Mouse (Mus musculus): ENCODE measurements at regions not wholly inside any gene's neighbourhood (a gene's known extent, or its start where the extent isn't known, plus 50 kb on each side); places are given as distances from the start of the nearest gene placed in this dataset.

DNA sequence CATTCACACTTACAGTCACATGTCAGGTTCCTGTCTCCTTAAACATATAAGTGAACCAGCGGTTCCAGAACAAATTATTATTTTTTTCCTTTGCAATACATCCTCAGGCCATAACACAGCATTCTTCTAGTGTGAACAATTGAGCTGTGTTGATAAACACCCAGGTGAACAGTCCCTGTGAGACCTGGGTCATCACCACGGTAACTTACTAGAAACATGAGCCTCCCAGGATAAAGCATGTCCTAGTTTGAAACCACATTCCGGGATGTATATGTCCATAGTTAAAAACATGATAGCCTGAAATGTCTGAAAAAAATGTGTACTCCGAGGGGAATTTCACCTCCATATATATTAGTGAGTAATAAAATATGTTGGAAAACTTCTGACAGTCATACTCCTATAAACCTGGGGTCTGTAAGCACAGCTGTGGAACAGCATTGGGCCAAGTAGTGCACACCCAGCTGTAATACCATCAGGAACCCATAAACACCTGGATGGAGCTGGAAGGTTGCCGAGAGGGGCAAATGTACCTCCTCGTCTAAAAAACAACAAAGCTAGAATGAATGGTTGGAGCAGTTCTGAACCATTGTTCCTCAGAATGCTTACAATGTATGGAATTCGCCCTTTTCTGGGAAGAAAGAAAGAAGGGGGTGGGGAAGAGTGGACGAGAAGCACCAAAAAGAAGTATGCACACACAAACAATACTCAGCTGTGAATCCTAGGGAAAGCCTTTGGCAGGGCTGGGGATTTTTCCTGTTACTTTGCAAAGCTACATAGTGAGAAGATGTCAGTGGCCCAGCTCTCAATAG, 232.9 kb downstream of the Irs2 start:
- ATAC-seq (ENCODE audit: low FRiP score) = no peak
- WGBS = 61% methylated on average over 8 of the region's 8 CpGs
- H3K4me1 ChIP-seq (replicated peaks) = no peaks in the 10 kb centered on the region
- no peaks in the 10 kb centered on the region for H3K27me3 ChIP-seq
- no peak overlapping the region for H3K27ac ChIP-seq
- no peak overlapping the region for H3K4me2 ChIP-seq
- peaks cover 3% of the 10 kb centered on the region for H3K9me3 ChIP-seq
- no peak overlapping the region for H3K9ac ChIP-seq
- no peak overlapping the region for H3K4me3 ChIP-seq
- H3K36me3 ChIP-seq = no peaks in the 10 kb centered on the region

- WGBS = 92% methylated on average over 3 of the region's 3 CpGs
- H3K9ac ChIP-seq = no peak overlapping the region
Measured at GRCm38 (mm10) chr8:10774778-10775177, 233.5 kb downstream of the Irs2 start.

DNA sequence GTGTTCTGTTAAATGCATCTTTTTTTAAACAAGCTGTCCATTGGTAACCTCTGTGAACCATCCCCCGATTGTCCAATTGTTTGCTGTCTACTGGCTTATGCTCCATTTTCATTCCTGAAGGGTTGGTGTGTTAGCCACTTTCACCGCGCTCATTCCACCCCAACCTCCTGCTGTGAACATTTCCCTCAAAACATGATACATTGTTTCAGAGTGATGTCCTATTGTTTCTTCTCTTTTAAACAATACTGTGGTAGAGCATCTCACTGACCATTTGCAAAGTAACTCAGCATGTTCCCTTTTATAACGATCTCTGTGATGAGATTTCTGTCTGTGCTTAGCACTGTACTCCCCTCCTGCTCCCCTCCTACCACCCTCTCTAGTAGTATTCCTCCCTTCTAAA, 240.1 kb downstream of the Irs2 start:
- 56% methylated on average over 4 of the region's 4 CpGs for WGBS
- ATAC-seq (ENCODE audit: low FRiP score) = no peak

More at GRCm38 (mm10) chr8:10774778-10775177, 233.5 kb downstream of the Irs2 start:
- H3K36me3 ChIP-seq = no peaks in the 10 kb centered on the region
- no peak for ATAC-seq (ENCODE audit: low FRiP score)
- H3K4me3 ChIP-seq = no peak overlapping the region
- H3K27me3 ChIP-seq = no peaks in the 10 kb centered on the region
- H3K4me2 ChIP-seq = no peak overlapping the region
- H3K4me1 ChIP-seq (replicated peaks) = no peaks in the 10 kb centered on the region
- peaks cover 3% of the 10 kb centered on the region for H3K9me3 ChIP-seq
- H3K27ac ChIP-seq = no peak overlapping the region

GRCm38 (mm10) chr8:10763907-10764306, 244.4 kb downstream of the Irs2 start:
- Histone ChIP-seq H3K36me3 (no peaks in the 10 kb centered on the region), H3K27me3 (0 out of 2 replicates have a peak, but pooled peaks cover 3% of the 10 kb centered on the region), H3K4me1 (replicated peaks) (peaks cover 25% of the 10 kb centered on the region), H3K27ac (no peak overlapping the region), H3K4me2 (no peak overlapping the region), H3K9ac (no peak overlapping the region), H3K9me3 (no peaks in the 10 kb centered on the region), H3K4me3 (no peak overlapping the region)
- no peak for ATAC-seq (ENCODE audit: low FRiP score)
- 83% methylated on average over 2 of the region's 2 CpGs for WGBS

More for the DNA sequence above, 240.1 kb downstream of the Irs2 start:
- Histone ChIP-seq H3K27me3 (0 out of 2 replicates have a peak, but pooled peaks cover 3% of the 10 kb centered on the region), H3K27ac (no peak overlapping the region), H3K9me3 (no peaks in the 10 kb centered on the region), H3K4me2 (no peak overlapping the region), H3K36me3 (no peaks in the 10 kb centered on the region), H3K4me3 (no peak overlapping the region), H3K4me1 (replicated peaks) (no peaks in the 10 kb centered on the region), H3K9ac (no peak overlapping the region)

DNA sequence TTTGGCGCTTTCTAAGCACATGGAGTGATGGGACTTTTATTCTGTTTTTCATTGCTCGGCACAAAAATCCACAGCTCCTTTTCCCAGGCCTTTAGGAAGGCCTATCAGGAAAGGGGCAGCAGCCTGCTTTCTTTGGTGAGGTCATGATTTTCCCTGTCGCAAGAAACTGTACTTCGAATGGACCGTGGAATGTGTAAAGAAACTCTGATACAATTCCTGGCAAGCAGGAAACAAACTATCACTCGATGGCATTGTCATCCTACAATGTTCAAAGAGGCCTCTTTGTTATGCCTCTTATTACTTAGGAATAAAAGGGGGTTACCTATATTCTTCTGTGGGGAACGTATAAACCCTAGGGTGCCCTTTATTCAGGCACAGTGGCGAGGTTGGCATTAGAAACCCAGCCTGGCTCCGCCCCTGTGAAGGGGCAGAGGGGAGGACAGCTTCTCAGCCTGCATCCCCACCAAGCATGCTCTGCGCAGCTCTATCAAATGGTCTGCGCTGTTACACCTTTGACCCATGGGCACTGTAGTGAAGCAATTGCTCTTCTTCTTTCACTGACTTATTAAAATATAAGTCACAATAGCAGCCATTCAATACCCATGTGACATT, 246.5 kb downstream of the Irs2 start:
- WGBS = 21% methylated on average over 11 of the region's 11 CpGs
- Histone ChIP-seq H3K9me3 (no peaks in the 10 kb centered on the region), H3K4me2 (no peak overlapping the region), H3K27me3 (0 out of 2 replicates have a peak, but pooled peaks cover 3% of the 10 kb centered on the region), H3K4me1 (replicated peaks) (peaks cover 25% of the 10 kb centered on the region), H3K9ac (no peak overlapping the region), H3K27ac (peak overlapping the region; percentile 91), H3K4me3 (no peak overlapping the region), H3K36me3 (no peaks in the 10 kb centered on the region)
- no peak for ATAC-seq (ENCODE audit: low FRiP score)

- H3K27ac ChIP-seq = peak overlapping the region; percentile 91
- WGBS = 5% methylated on average over 17 of the region's 17 CpGs
- H3K9me3 ChIP-seq = no peaks in the 10 kb centered on the region
- peak overlapping the region; percentile 19 for H3K9ac ChIP-seq
- H3K36me3 ChIP-seq = no peaks in the 10 kb centered on the region
- H3K27me3 ChIP-seq = 0 out of 2 replicates have a peak, but pooled peaks cover 3% of the 10 kb centered on the region
- no peak overlapping the region for H3K4me3 ChIP-seq
- peak overlapping the region; percentile 32; the same call in 1 of the 2 replicates for H3K4me2 ChIP-seq
- peaks cover 25% of the 10 kb centered on the region for H3K4me1 ChIP-seq (replicated peaks)
- ATAC-seq (ENCODE audit: low FRiP score) = peak; percentile 94
Measured at GRCm38 (mm10) chr8:10760851-10761693, 247.2 kb downstream of the Irs2 start.

DNA sequence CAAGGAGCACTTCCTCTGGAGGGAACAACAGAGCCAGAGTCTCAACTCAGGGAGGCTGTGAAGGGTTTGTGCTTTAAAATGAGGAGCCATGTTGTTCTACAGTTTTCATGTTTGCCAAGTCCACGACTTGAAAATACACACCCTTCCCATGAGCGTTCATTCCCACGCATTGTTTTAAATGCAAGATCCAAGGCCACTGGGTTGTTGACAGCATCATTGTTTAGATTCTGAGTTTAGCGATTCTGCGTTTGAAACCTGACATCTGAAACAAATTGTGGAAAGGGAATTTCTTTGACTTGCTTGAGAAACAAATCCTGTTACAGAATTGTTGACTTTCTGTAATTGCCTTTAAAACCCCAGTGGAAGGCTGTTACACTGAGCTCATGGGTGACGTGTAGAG, 248.0 kb downstream of the Irs2 start:
- no peaks in the 10 kb centered on the region for H3K36me3 ChIP-seq
- peaks cover 25% of the 10 kb centered on the region for H3K4me1 ChIP-seq (replicated peaks)
- H3K9ac ChIP-seq = no peak overlapping the region
- H3K27ac ChIP-seq = peak overlapping the region; percentile 91
- H3K4me2 ChIP-seq = 0 out of 2 replicates have a peak overlapping the region, but pooled peaks have one; percentile 32
- no peaks in the 10 kb centered on the region for H3K9me3 ChIP-seq
- WGBS = 38% methylated on average over 6 of the region's 6 CpGs
- H3K27me3 ChIP-seq = 0 out of 2 replicates have a peak, but pooled peaks cover 3% of the 10 kb centered on the region
- H3K4me3 ChIP-seq = no peak overlapping the region
- no peak for ATAC-seq (ENCODE audit: low FRiP score)

- no peak overlapping the region for H3K9ac ChIP-seq
- H3K9me3 ChIP-seq = no peaks in the 10 kb centered on the region
- no peaks in the 10 kb centered on the region for H3K36me3 ChIP-seq
- no peak overlapping the region for H3K4me2 ChIP-seq
- 91% methylated on average over 4 of the region's 4 CpGs for WGBS
- peaks cover 38% of the 10 kb centered on the region for H3K4me1 ChIP-seq (replicated peaks)
- no peak overlapping the region for H3K4me3 ChIP-seq
- H3K27ac ChIP-seq = no peak overlapping the region
- no peaks in the 10 kb centered on the region for H3K27me3 ChIP-seq
- ATAC-seq (ENCODE audit: low FRiP score) = no peak
Measured at GRCm38 (mm10) chr8:10758151-10758550, 250.1 kb downstream of the Irs2 start.

DNA sequence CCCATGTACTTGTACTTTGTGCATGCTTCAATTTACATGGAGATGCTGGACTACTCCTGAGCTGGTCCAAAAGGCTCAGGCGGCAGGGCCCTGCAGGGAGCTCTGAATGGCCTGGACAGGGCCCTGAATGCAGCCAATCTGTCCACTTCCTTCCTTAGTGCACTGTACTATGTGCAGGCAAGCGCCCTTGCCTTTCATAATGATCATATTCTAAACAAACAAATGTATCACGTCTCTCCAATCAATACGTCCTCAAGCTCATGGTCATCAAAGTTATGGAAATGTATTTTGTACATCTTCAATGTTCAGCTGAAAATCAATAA, 253.3 kb downstream of the Irs2 start:
- Histone ChIP-seq H3K4me3 (no peak overlapping the region), H3K27me3 (no peaks in the 10 kb centered on the region), H3K9me3 (no peaks in the 10 kb centered on the region), H3K4me2 (no peak overlapping the region), H3K36me3 (no peaks in the 10 kb centered on the region), H3K9ac (0 out of 2 replicates have a peak overlapping the region, but pooled peaks have one; percentile 5), H3K4me1 (replicated peaks) (peaks cover 16% of the 10 kb centered on the region), H3K27ac (no peak overlapping the region)
- 0 out of 2 replicates have a peak, but pooled peaks have one; percentile 28 for ATAC-seq (ENCODE audit: low FRiP score)
- WGBS = 70% methylated on average over 4 of the region's 4 CpGs

- Histone ChIP-seq H3K36me3 (no peaks in the 10 kb centered on the region), H3K27ac (no peak overlapping the region), H3K27me3 (no peaks in the 10 kb centered on the region), H3K4me3 (no peak overlapping the region), H3K4me1 (replicated peaks) (peaks cover 13% of the 10 kb centered on the region; the same call in 1 of the 2 replicates), H3K9me3 (no peaks in the 10 kb centered on the region), H3K4me2 (no peak overlapping the region), H3K9ac (0 out of 2 replicates have a peak overlapping the region, but pooled peaks have one; percentile 5)
- ATAC-seq (ENCODE audit: low FRiP score) = 0 out of 2 replicates have a peak, but pooled peaks have one; percentile 49
- WGBS = 57% methylated on average over 13 of the region's 13 CpGs
Measured at GRCm38 (mm10) chr8:10754232-10754985, 253.8 kb downstream of the Irs2 start.

GRCm38 (mm10) chr8:10753056-10753455, 255.2 kb downstream of the Irs2 start:
- H3K27ac ChIP-seq = no peak overlapping the region
- H3K36me3 ChIP-seq = no peaks in the 10 kb centered on the region
- 72% methylated on average over 6 of the region's 6 CpGs for WGBS
- no peak overlapping the region for H3K4me3 ChIP-seq
- H3K27me3 ChIP-seq = no peaks in the 10 kb centered on the region
- H3K9ac ChIP-seq = no peak overlapping the region
- no peak for ATAC-seq (ENCODE audit: low FRiP score)
- no peaks in the 10 kb centered on the region for H3K9me3 ChIP-seq
- peaks cover 13% of the 10 kb centered on the region; the same call in 1 of the 2 replicates for H3K4me1 ChIP-seq (replicated peaks)
- no peak overlapping the region for H3K4me2 ChIP-seq

Measured in hindbrain, embryonic 13.5 days (tissue).